Mouse (Mus musculus) cortical plate, adult 2 months (tissue): ENCODE measurements at regions not wholly inside any gene's neighbourhood (a gene's known extent, or its start where the extent isn't known, plus 50 kb on each side); places are given as distances from the start of the nearest gene placed in this dataset.

Source experiments
- H3K27ac ChIP-seq: fragments of 200-500 bp; 2 replicates; pipeline ENCODE4 v1.5.1; 2012; ENCODE audit warnings: low read length, control low read depth, inconsistent platforms; ENCODE audit not compliant: insufficient read depth
- H3K4me1 ChIP-seq: fragments of 200-500 bp; 2 replicates; pipeline ENCODE4 v1.6.1; 2011; ENCODE audit warnings: low read length; ENCODE audit not compliant: control insufficient read depth, insufficient read depth
- H3K4me3 ChIP-seq: fragments of 200-500 bp; 2 replicates; pipeline ENCODE4 v1.5.1; 2011; ENCODE audit warnings: mild to moderate bottlenecking, low read length, control low read depth; ENCODE audit not compliant: insufficient read depth
- CTCF ChIP-seq: fragments of 200-500 bp; IDR thresholded peaks from 2 replicates; pipeline ENCODE4 v1.5.1; 2011; ENCODE audit warnings: mild to moderate bottlenecking, control low read depth, low read length; ENCODE audit not compliant: insufficient read depth; ENCODE audit errors: extremely low read depth
- POLR2A ChIP-seq: fragments of 200-500 bp; IDR thresholded peaks from 2 replicates; pipeline ENCODE4 v1.6.1; 2011; ENCODE audit warnings: mild to moderate bottlenecking, low read length, control low read depth; ENCODE audit not compliant: insufficient read depth; ENCODE audit errors: extremely low read depth

DNA sequence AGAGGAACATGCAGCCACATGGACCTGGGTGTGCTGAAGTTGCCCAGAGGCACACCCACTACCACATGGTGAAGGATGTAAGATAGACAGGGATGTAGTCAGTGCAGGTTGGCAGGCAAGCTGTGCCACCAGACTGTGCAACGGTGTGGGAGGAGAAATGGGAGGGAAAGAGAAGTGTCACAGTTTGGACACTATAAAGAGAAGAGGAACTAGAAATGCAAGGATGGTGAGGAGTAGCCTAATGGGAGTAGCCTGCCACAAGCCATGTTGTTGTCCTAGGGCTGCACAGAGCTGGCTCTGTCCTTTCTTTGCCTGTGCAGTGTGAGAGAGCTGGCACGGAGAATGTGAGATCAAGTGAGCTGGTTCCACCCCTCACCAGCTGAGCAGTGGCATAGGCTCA lies 185.3 kb upstream of the Gjb5 start:
- Histone ChIP-seq H3K4me1 (peaks cover 7% of the 10 kb centered on the region; the same call in 1 of the 2 replicates), H3K27ac (no peak overlapping the region), H3K4me3 (no peak overlapping the region)
- no peak for TF ChIP-seq POLR2A

- Histone ChIP-seq H3K4me1 (peaks cover 9% of the 10 kb centered on the region; the same call in 1 of the 2 replicates), H3K27ac (no peak overlapping the region), H3K4me3 (no peak overlapping the region)
- TF ChIP-seq CTCF, result no peak
- no peak for TF ChIP-seq POLR2A
Measured at GRCm38 (mm10) chr4:127542771-127543170, 184.8 kb upstream of the Gjb5 start.

DNA sequence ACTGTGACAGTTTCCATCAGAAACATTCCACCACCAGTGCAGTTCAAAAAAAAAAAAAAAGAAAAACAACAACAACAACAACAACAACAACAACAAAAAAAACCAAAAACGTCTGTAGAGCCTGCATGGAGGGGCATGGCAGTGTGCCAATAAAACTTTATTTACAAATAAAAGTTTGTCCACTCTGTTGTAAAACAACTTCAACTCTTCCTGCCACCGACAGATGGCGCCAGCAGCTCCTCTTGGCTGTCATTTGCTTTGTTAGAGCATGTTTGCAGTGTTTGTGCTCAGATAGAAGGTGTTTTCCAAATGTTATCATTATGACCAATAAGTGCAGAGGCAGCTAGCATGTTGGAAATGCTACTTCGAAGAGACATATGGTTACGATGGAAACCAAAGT lies 179.0 kb upstream of the Gjb5 start:
- Histone ChIP-seq H3K27ac (no peak overlapping the region), H3K4me3 (no peak overlapping the region), H3K4me1 (0 out of 2 replicates have a peak, but pooled peaks cover 5% of the 10 kb centered on the region)
- peak; percentile 67 for TF ChIP-seq CTCF
- no peak for TF ChIP-seq POLR2A

DNA sequence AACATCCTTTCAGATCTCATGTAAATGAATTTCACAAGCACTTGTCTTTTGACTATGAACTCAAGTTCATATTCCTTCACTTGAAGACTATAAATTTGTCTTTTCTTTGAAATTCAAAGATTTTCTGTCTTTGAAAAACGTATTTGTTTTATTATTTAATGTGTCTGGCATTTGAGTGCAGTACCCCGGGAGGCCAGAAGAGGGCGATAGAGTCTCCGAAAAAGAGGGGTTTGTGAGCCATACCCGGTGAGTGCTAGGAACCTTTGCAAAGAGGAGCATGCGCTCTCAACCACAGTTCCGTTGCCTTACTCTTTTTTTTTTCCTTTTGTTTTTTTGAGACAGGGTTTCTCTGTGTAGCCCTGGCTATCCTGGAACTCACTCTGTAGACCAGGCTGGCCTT lies 177.6 kb upstream of the Gjb5 start:
- peaks cover 3% of the 10 kb centered on the region for H3K4me1 ChIP-seq
- TF ChIP-seq CTCF (peak; percentile 14; the same call in 1 of the 2 replicates), POLR2A (no peak)
- no peak overlapping the region for H3K27ac ChIP-seq
- no peak overlapping the region for H3K4me3 ChIP-seq

GRCm38 (mm10) chr4:127534411-127534810 lies 176.4 kb upstream of the Gjb5 start:
- Histone ChIP-seq H3K4me3 (no peak overlapping the region), H3K4me1 (peaks cover 4% of the 10 kb centered on the region), H3K27ac (no peak overlapping the region)
- TF ChIP-seq CTCF (no peak), POLR2A (no peak)

GRCm38 (mm10) chr4:127533726-127534125 lies 175.7 kb upstream of the Gjb5 start:
- TF ChIP-seq CTCF, result no peak
- TF ChIP-seq POLR2A, result no peak
- H3K27ac ChIP-seq, result no peak overlapping the region
- no peak overlapping the region for H3K4me3 ChIP-seq
- H3K4me1 ChIP-seq, result peaks cover 4% of the 10 kb centered on the region

- no peak for TF ChIP-seq CTCF
- no peak for TF ChIP-seq POLR2A
- Histone ChIP-seq H3K4me3 (no peak overlapping the region), H3K4me1 (peaks cover 2% of the 10 kb centered on the region), H3K27ac (no peak overlapping the region)
Measured at GRCm38 (mm10) chr4:127530779-127531178, 172.8 kb upstream of the Gjb5 start.

GRCm38 (mm10) chr4:127522151-127522550 lies 164.2 kb upstream of the Gjb5 start:
- no peak for TF ChIP-seq CTCF
- TF ChIP-seq POLR2A, result no peak
- Histone ChIP-seq H3K4me3 (no peak overlapping the region), H3K27ac (no peak overlapping the region), H3K4me1 (0 out of 2 replicates have a peak, but pooled peaks cover 2% of the 10 kb centered on the region)

- TF ChIP-seq POLR2A (no peak), CTCF (0 out of 2 replicates have a peak, but pooled peaks have one; percentile 16)
- Histone ChIP-seq H3K27ac (no peak overlapping the region), H3K4me3 (no peak overlapping the region), H3K4me1 (0 out of 2 replicates have a peak, but pooled peaks cover 2% of the 10 kb centered on the region)
Measured at GRCm38 (mm10) chr4:127517978-127518377, 160.0 kb upstream of the Gjb5 start.

DNA sequence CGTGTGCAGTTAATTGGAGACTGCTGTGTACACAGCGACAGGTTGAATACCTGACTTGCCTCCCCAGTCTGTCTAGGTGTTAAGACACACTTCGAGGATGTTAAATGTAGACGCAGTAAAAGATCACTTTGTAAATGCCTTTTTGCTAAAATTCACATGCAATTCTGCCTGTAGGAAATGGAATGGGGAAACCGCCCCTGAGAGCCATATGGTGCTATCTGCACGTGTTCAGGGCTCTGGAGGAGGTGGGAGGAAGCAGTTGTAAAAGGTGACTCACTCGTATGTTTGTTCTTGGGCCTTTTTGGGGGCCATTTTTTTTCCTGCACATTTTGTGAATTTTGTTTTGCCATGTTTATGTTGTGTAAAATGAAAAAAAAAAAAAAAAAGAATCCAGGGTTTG lies 159.6 kb upstream of the Gjb5 start:
- no peak overlapping the region for H3K4me3 ChIP-seq
- H3K27ac ChIP-seq, result no peak overlapping the region
- no peak for TF ChIP-seq POLR2A
- TF ChIP-seq CTCF, result no peak
- H3K4me1 ChIP-seq, result 0 out of 2 replicates have a peak, but pooled peaks cover 2% of the 10 kb centered on the region

DNA sequence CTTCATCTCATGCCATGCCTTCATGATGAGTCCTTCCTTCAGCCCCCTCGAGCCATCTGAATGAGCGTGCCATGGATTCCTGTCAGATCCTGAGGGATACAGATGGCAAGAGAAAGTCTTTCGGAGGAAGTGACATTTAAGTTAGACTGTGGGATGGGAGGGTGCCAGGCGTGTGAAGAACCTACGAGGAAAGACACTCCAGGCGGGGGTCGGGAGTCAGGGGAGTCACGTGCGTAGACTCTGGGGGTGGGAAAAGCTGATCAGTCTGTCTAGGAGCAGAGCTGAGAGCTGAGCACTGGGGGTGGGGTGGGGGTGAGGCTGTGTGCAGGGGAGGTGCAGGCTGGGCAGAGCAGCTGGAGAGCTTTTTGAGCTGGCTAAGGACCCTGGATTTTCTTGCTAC lies 152.0 kb upstream of the Gjb5 start:
- H3K27ac ChIP-seq, result no peak overlapping the region
- H3K4me3 ChIP-seq, result no peak overlapping the region
- TF ChIP-seq POLR2A, result no peak
- no peak for TF ChIP-seq CTCF
- no peaks in the 10 kb centered on the region for H3K4me1 ChIP-seq
